Mouse (Mus musculus): Measurements from ENCODE around the gene Crhr1.
A peak's percentile ranks its signal among the peaks of the same experiment; 100 is the strongest.

Gene Crhr1

DNA sequence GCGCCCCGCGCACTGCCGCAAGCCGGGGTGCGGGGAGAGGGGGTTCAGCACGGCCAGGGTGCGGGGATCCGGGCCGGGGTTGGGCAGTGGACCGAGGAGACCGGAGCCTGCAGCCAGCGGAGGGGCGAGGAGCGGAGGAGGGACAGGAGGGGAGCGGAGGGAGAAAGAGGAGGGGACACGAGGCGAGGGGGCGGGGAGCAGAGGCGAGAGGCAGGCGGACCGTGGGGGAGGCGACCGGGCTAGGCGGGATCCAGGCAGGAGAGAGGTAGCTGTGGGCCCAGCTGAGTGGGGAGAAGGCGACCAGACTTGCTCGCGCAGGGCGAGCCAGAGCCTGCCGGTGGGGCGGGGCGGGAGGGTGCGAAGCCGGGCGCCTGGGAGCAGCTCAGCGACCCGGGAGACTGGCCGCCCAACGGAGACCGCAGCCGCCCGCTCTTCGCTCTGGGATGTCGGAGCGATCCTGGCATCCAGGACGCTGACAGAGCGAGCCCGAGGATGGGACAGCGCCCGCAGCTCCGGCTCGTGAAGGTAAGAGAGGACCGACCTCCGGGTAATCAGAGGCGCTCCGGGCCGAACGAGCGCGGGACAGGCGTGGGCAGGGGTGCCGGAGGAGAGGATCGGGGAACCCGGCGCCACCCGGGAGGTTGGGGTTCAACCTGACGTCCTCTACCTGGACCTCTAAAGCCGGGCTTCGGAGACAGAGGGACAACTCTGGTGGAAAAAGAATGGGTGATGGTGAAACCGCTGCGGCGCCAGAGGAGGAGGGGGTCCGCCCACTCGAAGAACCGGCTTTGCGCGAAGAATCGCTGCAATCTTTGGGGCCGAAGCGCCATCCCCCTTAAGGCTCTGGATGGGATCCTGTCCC lies at the start of gene Crhr1:
Gene Crhr1 (plus strand): TSS at position 276 of the 862 bp plus-strand sequence.
- peak; percentile 36 for DNase-seq (ENCODE audit: low spot score)

GRCm38 (mm10) chr11:104083248-104083647 lies 49.4 kb upstream of the Crhr1 start:
- no peak for DNase-seq (ENCODE audit: low spot score)

DNA sequence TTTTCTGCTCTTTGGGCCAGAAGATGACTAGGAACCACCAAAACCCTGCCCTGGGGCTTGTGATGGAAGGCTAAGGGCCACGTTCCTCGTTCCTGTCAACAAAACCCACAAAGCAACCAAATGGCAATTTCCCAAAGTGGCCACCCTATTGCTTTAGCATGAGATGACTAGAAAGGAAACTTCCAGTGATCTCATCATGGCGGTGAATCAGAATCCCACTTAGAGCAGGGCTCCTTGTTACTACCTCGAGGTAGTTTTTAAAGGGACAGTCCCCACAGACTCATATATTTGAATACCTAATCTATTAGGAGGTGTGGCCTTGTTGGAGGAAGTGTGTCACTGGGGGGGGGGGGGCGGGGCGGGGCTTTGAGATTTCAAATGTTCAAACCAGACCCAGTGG lies 48.9 kb upstream of the Crhr1 start:
- no peak for DNase-seq (ENCODE audit: low spot score)

DNA sequence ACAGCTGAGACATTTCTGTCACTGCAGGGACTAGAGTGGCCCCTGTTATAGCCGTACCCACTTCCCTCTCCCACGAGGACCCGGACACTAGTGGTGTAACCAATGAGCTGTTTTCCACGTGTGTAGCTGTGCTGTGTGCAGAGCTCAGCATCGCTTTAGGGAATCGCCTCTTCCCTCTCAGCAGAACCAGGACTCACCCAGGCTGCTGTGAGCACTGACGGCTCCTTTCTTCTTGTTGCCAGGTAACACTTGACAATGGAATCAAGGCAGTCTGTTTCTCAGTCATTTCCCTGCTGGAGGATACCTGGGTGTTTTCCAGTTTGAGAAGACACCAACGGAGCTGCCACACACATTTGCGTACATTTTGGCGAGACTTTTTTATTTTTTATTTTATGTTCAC lies 44.1 kb upstream of the Crhr1 start:
- DNase-seq (ENCODE audit: low spot score), result no peak

- no peak for DNase-seq (ENCODE audit: low spot score)
Measured at GRCm38 (mm10) chr11:104090769-104091168, 41.9 kb upstream of the Crhr1 start.

- no peak for DNase-seq (ENCODE audit: low spot score)
Measured at GRCm38 (mm10) chr11:104095151-104095550, 37.5 kb upstream of the Crhr1 start.

- DNase-seq (ENCODE audit: low spot score), result no peak
Measured at GRCm38 (mm10) chr11:104096536-104096935, 36.1 kb upstream of the Crhr1 start.

GRCm38 (mm10) chr11:104099542-104099941 lies 33.1 kb upstream of the Crhr1 start:
- DNase-seq (ENCODE audit: low spot score), result no peak

DNA sequence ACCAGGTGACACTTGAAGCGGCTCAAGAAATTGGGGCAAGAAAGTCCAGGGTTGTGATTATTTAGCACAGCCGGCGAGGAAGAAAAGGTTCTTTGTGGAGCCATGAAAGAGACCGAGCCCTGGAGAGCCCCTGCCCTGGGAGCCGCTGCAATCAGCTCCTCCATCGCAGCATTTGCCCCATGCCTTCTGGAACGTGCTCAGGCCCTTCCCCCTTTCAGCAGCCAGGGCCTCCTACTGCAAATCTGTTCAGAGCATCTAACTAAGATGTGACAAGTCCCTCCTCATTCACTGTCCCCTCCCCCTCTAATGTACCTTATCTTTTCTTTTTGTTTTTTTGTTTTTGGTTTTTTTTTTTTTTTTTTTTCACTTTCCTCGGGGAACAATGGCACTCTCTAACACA lies 30.0 kb upstream of the Crhr1 start:
- DNase-seq (ENCODE audit: low spot score), result no peak

DNA sequence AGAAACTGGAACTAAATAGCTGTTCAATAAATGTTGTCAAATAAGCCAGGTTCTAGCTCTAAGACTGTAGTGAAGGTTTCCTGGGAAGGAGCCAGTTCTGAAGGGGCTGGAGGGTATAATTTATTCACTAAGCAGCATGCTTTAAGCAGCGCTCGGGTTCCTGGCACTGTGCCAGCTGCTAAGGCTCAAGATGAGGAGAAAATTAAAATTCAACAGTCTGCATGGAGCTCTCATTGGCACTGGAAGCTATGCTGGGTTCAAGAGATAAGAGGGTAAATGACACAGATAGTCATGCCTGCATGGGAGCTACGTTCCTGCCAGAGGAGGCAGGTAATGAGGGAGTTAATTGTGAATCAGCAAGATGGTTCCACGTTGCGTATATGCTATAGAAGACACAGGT lies 26.3 kb upstream of the Crhr1 start:
- no peak for DNase-seq (ENCODE audit: low spot score)

DNA sequence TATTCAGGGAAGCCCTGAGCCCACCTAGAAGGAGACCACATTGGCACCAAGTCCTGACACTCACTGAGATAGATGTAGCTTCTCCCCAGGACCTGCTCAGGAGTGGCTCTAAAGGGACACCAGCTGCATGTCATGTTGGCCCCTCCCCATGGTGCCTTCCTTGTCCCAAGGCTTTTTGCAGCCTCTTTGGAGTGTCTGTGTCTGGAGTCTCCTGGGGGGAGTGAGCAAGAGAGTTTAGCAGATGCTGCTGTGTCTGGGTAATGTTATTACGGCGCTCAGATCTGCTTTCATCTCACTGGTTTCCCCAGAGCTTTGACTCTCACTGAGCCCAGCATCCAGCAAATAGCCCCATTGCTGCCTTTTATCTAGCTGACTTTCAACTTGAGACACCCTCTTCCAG lies 25.7 kb upstream of the Crhr1 start:
- DNase-seq (ENCODE audit: low spot score), result no peak

- DNase-seq (ENCODE audit: low spot score), result no peak
Measured at GRCm38 (mm10) chr11:104110366-104110765, 22.3 kb upstream of the Crhr1 start.

DNA sequence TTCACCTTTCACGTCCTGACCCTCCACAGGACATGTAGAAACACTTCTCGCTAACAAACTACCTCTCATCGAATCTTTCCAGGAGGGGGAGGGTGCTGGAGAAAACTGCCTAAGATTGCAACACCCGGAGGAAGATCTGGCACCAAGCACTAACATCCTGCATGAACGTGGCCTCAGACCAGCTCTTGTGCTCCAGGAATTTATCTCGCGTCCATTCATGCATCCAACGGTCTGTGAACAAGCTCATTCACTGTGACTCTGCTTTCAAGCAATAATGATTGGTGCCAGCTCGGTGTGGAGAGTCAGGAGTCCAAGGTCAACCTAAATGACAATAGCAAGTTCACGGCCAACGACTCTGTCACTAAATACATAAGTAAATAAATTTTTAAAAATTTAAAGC lies 20.8 kb upstream of the Crhr1 start:
- DNase-seq (ENCODE audit: low spot score), result no peak

- no peak for DNase-seq (ENCODE audit: low spot score)
Measured at GRCm38 (mm10) chr11:104113699-104114098, 19.0 kb upstream of the Crhr1 start.

- peak; percentile 82 for DNase-seq (ENCODE audit: low spot score)
Measured at GRCm38 (mm10) chr11:104114690-104115089, 18.0 kb upstream of the Crhr1 start.

- DNase-seq (ENCODE audit: low spot score), result no peak
Measured at GRCm38 (mm10) chr11:104118356-104118755, 14.3 kb upstream of the Crhr1 start.

GRCm38 (mm10) chr11:104122966-104123365 lies 9.7 kb upstream of the Crhr1 start:
- DNase-seq (ENCODE audit: low spot score), result no peak

GRCm38 (mm10) chr11:104123479-104123878 lies 9.2 kb upstream of the Crhr1 start:
- no peak for DNase-seq (ENCODE audit: low spot score)

GRCm38 (mm10) chr11:104124582-104124981 lies 8.1 kb upstream of the Crhr1 start:
- no peak for DNase-seq (ENCODE audit: low spot score)

DNA sequence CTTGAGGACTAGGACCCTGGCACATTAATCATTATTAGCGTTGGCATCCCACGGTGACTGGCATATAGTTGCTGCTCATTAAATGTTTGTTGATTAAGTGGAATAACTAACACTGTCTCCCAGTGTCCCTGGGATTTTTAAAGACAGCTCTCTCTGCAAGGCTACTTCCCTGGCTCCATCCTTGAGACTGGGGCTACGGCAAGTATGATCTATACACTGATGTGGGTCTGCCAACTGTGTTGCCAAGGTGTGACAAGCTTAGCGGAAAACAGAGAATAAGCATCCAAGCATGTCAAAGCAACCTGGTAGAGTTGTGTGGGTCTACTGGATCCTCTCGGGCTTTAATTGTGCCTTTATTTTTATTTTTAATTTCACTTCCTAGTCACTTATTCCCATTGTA lies 3.2 kb upstream of the Crhr1 start:
- no peak for DNase-seq (ENCODE audit: low spot score)

DNA sequence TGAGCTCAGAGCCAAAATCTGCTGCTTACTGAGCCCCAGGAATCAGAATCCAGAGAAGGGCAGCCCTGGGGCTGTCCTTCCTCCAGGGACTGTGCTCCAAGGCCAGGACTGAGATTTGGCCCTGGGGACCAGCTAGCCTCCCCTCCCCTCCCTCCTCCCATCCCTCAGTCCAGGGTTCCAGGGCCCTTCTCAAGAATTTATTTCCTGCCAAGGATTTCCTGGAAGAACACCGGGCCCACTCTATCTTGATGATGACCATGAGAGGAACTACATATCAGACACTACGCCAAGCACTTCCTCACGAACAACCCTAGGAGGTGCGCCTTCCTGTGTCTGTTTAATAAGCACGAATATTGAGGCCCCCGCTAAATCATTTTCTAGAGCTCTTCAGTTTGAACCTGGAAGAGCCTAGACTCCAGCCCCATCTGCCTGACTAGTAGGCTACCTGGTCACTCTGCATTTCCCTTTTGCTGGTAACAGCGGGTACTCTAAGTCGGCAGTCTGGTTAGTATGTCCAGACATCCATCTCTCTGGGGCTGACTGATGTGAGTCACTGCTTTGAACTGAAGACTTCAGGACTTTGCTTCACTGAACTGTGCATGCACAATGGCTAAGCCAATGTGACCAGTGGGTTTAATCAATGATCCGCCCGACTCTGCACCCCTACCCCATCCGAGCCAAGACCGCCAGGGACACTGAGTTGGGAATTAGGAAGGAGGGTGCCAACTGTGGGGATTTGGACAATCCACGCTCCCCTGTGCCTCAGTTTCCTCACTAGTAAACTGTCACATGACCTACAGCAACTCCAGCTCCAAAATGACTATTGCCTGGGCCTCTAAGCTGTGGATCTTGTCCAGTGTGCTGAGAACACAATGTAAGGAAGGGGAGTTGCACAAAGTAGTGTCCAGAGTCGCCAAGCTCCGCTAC lies 1.7 kb upstream of the Crhr1 start:
- DNase-seq (ENCODE audit: low spot score), result peak; percentile 24

- DNase-seq (ENCODE audit: low spot score), result peak; percentile 40
Measured at GRCm38 (mm10) chr11:104131756-104132155, 899 bp upstream of the Crhr1 start.

GRCm38 (mm10) chr11:104133442-104133983 lies 858 bp downstream of the Crhr1 start:
- no peak for DNase-seq (ENCODE audit: low spot score)

Data from ovary, postnatal 36 days (tissue).